Comparison of ENCODE assay signal across 8 mouse cellular contexts in the genomic region with DNA sequence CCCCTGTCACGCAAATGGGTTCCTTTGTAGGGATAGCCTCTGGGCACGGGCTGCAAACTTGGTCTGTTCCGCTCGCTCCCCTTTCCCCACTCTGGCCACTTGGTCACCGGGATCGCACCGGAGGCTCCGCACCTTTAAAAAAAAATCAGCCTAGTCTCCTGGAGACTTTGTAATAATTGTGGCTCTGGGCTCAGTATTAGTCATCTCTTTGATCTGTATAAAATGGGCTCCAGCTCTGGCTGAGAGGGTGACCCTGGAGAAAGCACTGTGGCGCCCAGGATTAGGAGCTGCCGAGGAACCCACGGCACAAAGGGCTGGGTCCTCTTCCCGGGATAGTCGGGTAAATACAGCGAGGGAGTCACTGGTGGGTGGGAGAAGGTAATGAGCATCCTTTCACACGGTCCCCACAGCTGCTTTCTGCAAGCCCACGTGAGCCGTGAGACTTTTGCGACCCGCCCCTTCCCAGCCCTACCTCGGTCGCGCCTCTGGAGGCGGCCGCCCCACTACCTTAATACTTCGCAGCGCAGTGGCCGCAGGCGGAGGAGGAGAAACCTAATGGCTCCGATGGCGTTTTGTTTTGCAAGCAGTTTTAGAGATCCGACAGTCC. TPM values are rescaled to one million over a fixed set of nuclear protein-coding genes. Genes with fewer than 3 reads are reported as not detected.
DNase-seq lines count a peak whose midpoint lies in the region; ATAC-seq and TF ChIP-seq lines count a peak whose summit lies in the region.

No protein-coding gene starts in this region.

- WGBS in lung, embryonic 16.5 days, result 1% methylated on average over 31 of the region's 31 CpGs

- intact Hi-C loops in left cerebral cortex, adult 2 months (cut with DNase I), result no loop called here

- TF ChIP-seq CTCF in E14TG2a.4 (conservative IDR thresholded peaks at IDR 0.05; ENCODE audit: low read length), result no peak
- no peak for TF ChIP-seq CTCF in left cerebral cortex, adult 2 months (IDR thresholded peaks at IDR 0.05)

- H3K27ac ChIP-seq in lung, embryonic 16.5 days (ENCODE audit: low read length), result no peak overlapping the region
- H3K27ac ChIP-seq in left cerebral cortex, adult 2 months, result no peak overlapping the region

- H3K4me3 ChIP-seq in E14TG2a.4 (replicated peaks; ENCODE audit: low read length), result peak overlapping the region; percentile 80
- peak overlapping the region; percentile 60 for H3K4me3 ChIP-seq in lung, embryonic 16.5 days (ENCODE audit: low read length)
- H3K4me3 ChIP-seq in left cerebral cortex, adult 2 months, result no peak overlapping the region

- DNase-seq in adrenal gland, adult 8-10 months, result peak; percentile 8
- peak; percentile 6 for DNase-seq in kidney, adult 9 months
- DNase-seq in retina, embryonic 14.5 days (ENCODE audit: low spot score), result peak; percentile 65
- DNase-seq in left cerebral cortex, adult 2 months (ENCODE audit: extremely low spot score in 1 of 2, low spot score in 2 of 2), result no peak
- DNase-seq in cerebellum, adult 11 months, result no peak

- H3K4me1 ChIP-seq in E14TG2a.4 (replicated peaks; ENCODE audit: low read depth, low read length), result peaks cover 58% of the 10 kb centered on the region
- peaks cover 14% of the 10 kb centered on the region; the same call in 1 of the 2 replicates for H3K4me1 ChIP-seq in lung, embryonic 16.5 days (replicated peaks; ENCODE audit: control insufficient read depth, insufficient read depth, low read length)

- H3K9me3 ChIP-seq in E14TG2a.4 (ENCODE audit: low read length), result no peaks in the 10 kb centered on the region
- no peaks in the 10 kb centered on the region for H3K9me3 ChIP-seq in lung, embryonic 16.5 days (ENCODE audit: control insufficient read depth, low read length)

- peak overlapping the region; percentile 92 for H3K4me2 ChIP-seq in lung, embryonic 16.5 days (ENCODE audit: low read depth, low read length)

- H3K27me3 ChIP-seq in E14TG2a.4 (ENCODE audit: insufficient read depth, low read length), result peaks cover 47% of the 10 kb centered on the region
- H3K27me3 ChIP-seq in lung, embryonic 16.5 days (ENCODE audit: control insufficient read depth, insufficient read depth, low read depth, low read length), result peaks cover 21% of the 10 kb centered on the region

- H3K9ac ChIP-seq in lung, embryonic 16.5 days (ENCODE audit: low read length), result peak overlapping the region; percentile 77

- ATAC-seq in granulocyte monocyte progenitor cell, adult 5-6 weeks (replicated peaks; ENCODE audit: poor library complexity, severe bottlenecking), result peak; percentile 54
- ATAC-seq in lung, embryonic 16.5 days (ENCODE audit: low read depth), result peak; percentile 42; the same call in 1 of the 2 replicates

- H3K36me3 ChIP-seq in E14TG2a.4 (ENCODE audit: insufficient read depth, low read length), result no peaks in the 10 kb centered on the region
- H3K36me3 ChIP-seq in lung, embryonic 16.5 days (ENCODE audit: control insufficient read depth, insufficient read depth, low read length), result no peaks in the 10 kb centered on the region

RNA-seq across cellular contexts. Expression of a gene that starts 1.4 kb away (rescaled TPM):
- 1 to 10 TPM in 3 of 4 experiments, under 1 TPM in 1; 0.86 to 4.5 (median 2.1) TPM for total RNA-seq in adrenal gland, adult 8-10 months (2022)
- total RNA-seq in granulocyte monocyte progenitor cell, adult 5-6 weeks (2014; fragmentation: Nextera tagmentation), result 0.95 and 3.2 TPM in 2 replicates
- total RNA-seq in granulocyte monocyte progenitor cell, adult 5-6 weeks (2017), result 0.57 and 0.95 TPM in 2 replicates
- polyA plus RNA-seq in lung, embryonic 16.5 days (2015; fragmentation: Nextera tagmentation; extraction: Ambion mirVana), result 7.3 and 7.7 TPM in 2 replicates
- total RNA-seq in left cerebral cortex, adult 2 months (2021), result under 1 TPM; 0.07 to 0.16 TPM

RNA-seq across cellular contexts. Expression of a gene that starts 52.2 kb away (rescaled TPM):
- 10 to 100 TPM; 14.0 to 28.6 (median 21.0) TPM for total RNA-seq in adrenal gland, adult 8-10 months (2022)
- total RNA-seq in granulocyte monocyte progenitor cell, adult 5-6 weeks (2014; fragmentation: Nextera tagmentation), result 49.3 and 63.7 TPM in 2 replicates
- total RNA-seq in granulocyte monocyte progenitor cell, adult 5-6 weeks (2017), result 94.5 and 134 TPM in 2 replicates
- polyA plus RNA-seq in lung, embryonic 16.5 days (2015; fragmentation: Nextera tagmentation; extraction: Ambion mirVana), result 35.7 and 39.0 TPM in 2 replicates
- total RNA-seq in left cerebral cortex, adult 2 months (2021), result 10 to 100 TPM; 21.7 to 28.4 TPM

Comparison
In these comparisons a context has a peak if more than half of its experiments do, and no peak if none do; other contexts are left out.
1. DNase-seq: peak in adrenal gland, adult 8-10 months (single experiment), kidney, adult 9 months (single experiment) and retina, embryonic 14.5 days (single experiment); none in left cerebral cortex, adult 2 months (0 of 2) and cerebellum, adult 11 months (single experiment).